Mouse (Mus musculus): ENCODE measurements around the gene Calcr. TPM values are rescaled to one million over a fixed set of nuclear protein-coding genes. Genes with fewer than 3 reads are reported as not detected.
"Not testable (repeated sequence)": the region's sequence is repeated elsewhere in the genome, so short reads cannot be mapped to it uniquely, and the experiment has no call there.

The Calcr gene
- polyA plus RNA-seq, 1 experiment from 2014 or later, result 0.13 TPM

- Histone ChIP-seq H3K27me3 (no peaks in the 10 kb centered on the region), H3K27ac (no peak overlapping the region), H3K36me3 (no peaks in the 10 kb centered on the region), H3K4me3 (no peak overlapping the region), H3K9me3 (no peaks in the 10 kb centered on the region), H3K9ac (no peak overlapping the region), H3K4me2 (no peak overlapping the region), H3K4me1 (no peaks in the 10 kb centered on the region)
- no peak for ATAC-seq (ENCODE audit: insufficient number of reproducible peaks, low FRiP score, low TSS enrichment, low read depth)
- WGBS, result 76% methylated on average over 2 of the region's 2 CpGs
These were observed 86.7 kb downstream of the Calcr start for GRCm38 (mm10) chr6:3677806-3678205.

- not testable (repeated sequence) for H3K4me3 ChIP-seq
These were observed 92.6 kb downstream of the Calcr start for GRCm38 (mm10) chr6:3671941-3672340.

DNA sequence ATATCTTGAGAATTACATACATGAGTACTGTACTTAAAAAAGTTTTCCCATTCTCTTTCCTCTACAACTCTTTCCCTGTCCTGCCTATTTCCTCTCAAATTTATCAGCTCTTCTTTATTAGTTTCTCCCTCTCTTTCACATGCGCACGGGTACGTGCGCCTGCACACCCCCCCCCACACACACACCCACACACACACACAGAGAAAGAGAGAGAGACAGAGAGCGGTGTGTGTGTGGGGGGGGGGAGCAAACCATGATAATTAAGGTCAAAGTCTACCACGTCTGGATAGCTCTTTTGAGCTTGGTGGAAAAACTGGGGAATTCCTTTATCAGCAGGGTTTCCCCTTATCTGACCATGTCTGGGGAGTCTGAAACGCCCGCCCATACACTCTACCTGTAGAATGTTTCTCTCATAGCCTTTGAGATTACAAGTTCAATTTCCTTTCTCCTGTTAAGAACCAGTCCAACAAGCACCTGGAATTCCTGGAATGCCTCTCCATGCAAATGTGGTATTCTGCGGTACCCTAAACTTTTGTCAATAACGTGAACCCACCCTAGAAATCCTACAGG lies 100.3 kb downstream of the Calcr start:
- no peak overlapping the region for H3K9ac ChIP-seq
- H3K36me3 ChIP-seq, result no peaks in the 10 kb centered on the region
- no peak for ATAC-seq (ENCODE audit: insufficient number of reproducible peaks, low FRiP score, low TSS enrichment, low read depth)
- H3K4me3 ChIP-seq, result no peak overlapping the region
- H3K9me3 ChIP-seq, result no peaks in the 10 kb centered on the region
- H3K4me1 ChIP-seq, result no peaks in the 10 kb centered on the region
- H3K27ac ChIP-seq, result no peak overlapping the region
- WGBS, result 71% methylated on average over 10 of the region's 10 CpGs
- no peak overlapping the region for H3K4me2 ChIP-seq
- H3K27me3 ChIP-seq, result no peaks in the 10 kb centered on the region

More at GRCm38 (mm10) chr6:3671941-3672340, 92.6 kb downstream of the Calcr start:
- H3K4me2 ChIP-seq; H3K27ac ChIP-seq; H3K36me3 ChIP-seq; H3K4me1 ChIP-seq; H3K27me3 ChIP-seq; H3K9ac ChIP-seq; H3K9me3 ChIP-seq; ATAC-seq (ENCODE audit: insufficient number of reproducible peaks, low FRiP score, low TSS enrichment, low read depth): not testable (repeated sequence)
- WGBS, result 90% methylated on average over 4 of the region's 4 CpGs

DNA sequence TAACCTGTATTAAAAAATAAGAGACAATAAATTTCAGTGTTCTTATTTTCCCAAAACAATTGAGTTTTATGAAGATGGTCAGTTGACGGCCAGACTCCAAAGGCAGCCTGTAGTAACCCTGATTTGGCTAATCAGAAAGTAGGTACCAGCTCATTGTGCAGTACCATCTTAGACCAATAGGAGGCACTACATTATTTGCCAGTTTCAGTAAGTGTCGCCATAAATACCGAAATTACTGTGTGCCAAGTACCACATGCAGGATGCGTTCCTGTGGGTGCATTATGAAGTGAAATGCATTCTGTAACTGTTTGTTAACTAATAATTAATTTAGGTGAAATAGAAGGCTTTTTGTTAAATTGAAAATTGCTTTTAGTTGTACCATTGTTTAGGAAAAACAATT lies 106.1 kb downstream of the Calcr start:
- Histone ChIP-seq H3K27ac (no peak overlapping the region), H3K4me3 (no peak overlapping the region), H3K27me3 (no peaks in the 10 kb centered on the region), H3K4me2 (no peak overlapping the region), H3K9ac (no peak overlapping the region), H3K4me1 (no peaks in the 10 kb centered on the region), H3K9me3 (no peaks in the 10 kb centered on the region), H3K36me3 (no peaks in the 10 kb centered on the region)
- 87% methylated on average over 4 of the region's 4 CpGs for WGBS
- ATAC-seq (ENCODE audit: insufficient number of reproducible peaks, low FRiP score, low TSS enrichment, low read depth), result no peak

MicroRNA genes within 50 kb of the gene (microRNA counts, 519-probe panel; counts per million panel counts)
- microRNA mmu-miR-489 (1,883 counts per million, percentile 30 among the panel's probes with 10 or more counts), microRNA mmu-miR-653 (not detected)

Small RNA genes within 50 kb of the gene (microRNA-seq; reads per million reads assigned to microRNA genes)
- gene Mir489 (not detected), gene Mir653 (not detected)

Other genes with a start within 250 kb of the Calcr start
- gene Tfpi2, start 224.2 kb upstream of the Calcr start, polyA plus RNA-seq (2015; fragmentation: Nextera tagmentation; extraction: Ambion mirVana), result 2.5 and 4.6 TPM in 2 replicates
- not detected in 2 replicates for gene Gngt1, start 229.1 kb upstream of the Calcr start, polyA plus RNA-seq (2015; fragmentation: Nextera tagmentation; extraction: Ambion mirVana)
- gene Gng11, start 239.2 kb upstream of the Calcr start, polyA plus RNA-seq (2015; fragmentation: Nextera tagmentation; extraction: Ambion mirVana), result 86.6 and 96.0 TPM in 2 replicates

Measured in limb, embryonic 15.5 days (tissue).